16 mouse cellular contexts compared by ENCODE assay signal in genomic region chr4:108276973-108277372, GRCm38 (mm10). TPM values are rescaled to one million over a fixed set of nuclear protein-coding genes. Genes with fewer than 3 reads are reported as not detected.
"Had no signal": no experiment of that assay in that cellular context is flagged by ENCODE, and none has a peak within 500 bp of the region (broad histone marks: within the 10 kb centered on the region; RNA-seq: fewer than 3 reads in every experiment).

No protein-coding gene starts in this region.

- ATAC-seq: intestine, embryonic 16.5 days; midbrain, embryonic 13.5 days had no signal

- H3K4me3 ChIP-seq: kidney, embryonic 15.5 days; limb, embryonic 12.5 days; liver, embryonic 13.5 days; midbrain, embryonic 13.5 days had no signal

- DNase-seq: kidney, adult 2 months; kidney, postnatal 14 days; layer of hippocampus, adult 9-11 months; liver; liver, embryonic 13.5 days; lung, adult 18-20 months; thymus, adult 18-20 months; thymus, postnatal 14 days had no signal

- H3K27ac ChIP-seq: kidney, embryonic 15.5 days; limb, embryonic 12.5 days; liver, embryonic 13.5 days; midbrain, embryonic 13.5 days; stomach, postnatal 0 days had no signal

RNA-seq across cellular contexts. Expression of gene Zyg11a, which starts 59.1 kb away (rescaled TPM):
- total RNA-seq: left cerebral cortex, adult 18-20 months; left cerebral cortex, postnatal 25 days; midbrain, postnatal 0 days had no signal
